Mouse (Mus musculus) midbrain, embryonic 16.5 days (tissue): ENCODE measurements at regions not wholly inside any gene's neighbourhood (a gene's known extent, or its start where the extent isn't known, plus 50 kb on each side); places are given as distances from the start of the nearest gene placed in this dataset.

Experiments used
- ATAC-seq: fragments of 200-750 bp; cut with Nextera tagmentation; 2 replicates; pipeline ENCODE4 v1.8.0; 2017; ENCODE audit warnings: moderate TSS enrichment
- H3K27ac ChIP-seq: fragments of 300-500 bp; sonication (generic); 2 replicates; pipeline ENCODE4 v1.5.1; 2014; ENCODE audit warnings: mild to moderate bottlenecking, low read length, mixed read lengths
- H3K27me3 ChIP-seq: fragments of 300-500 bp; sonication (generic); 2 replicates; pipeline ENCODE4 v1.6.1; 2014; ENCODE audit warnings: low read depth, low read length, mixed read lengths; ENCODE audit not compliant: control insufficient read depth, insufficient read depth
- H3K36me3 ChIP-seq: fragments of 300-500 bp; sonication (generic); 2 replicates; pipeline ENCODE4 v1.6.1; 2014; ENCODE audit warnings: mild to moderate bottlenecking, low read length, moderate library complexity, mixed read lengths; ENCODE audit not compliant: control insufficient read depth, insufficient read depth
- H3K4me1 ChIP-seq: fragments of 300-500 bp; sonication (generic); 2 replicates; pipeline ENCODE4 v1.6.1; 2014; ENCODE audit warnings: mild to moderate bottlenecking, low read length, mixed read lengths; ENCODE audit not compliant: control insufficient read depth, insufficient read depth
- H3K4me2 ChIP-seq: fragments of 300-500 bp; sonication (generic); 2 replicates; pipeline ENCODE4 v1.6.1; 2014; ENCODE audit warnings: mild to moderate bottlenecking, low read length, mixed read lengths
- H3K4me3 ChIP-seq: fragments of 300-500 bp; sonication (generic); 2 replicates; pipeline ENCODE4 v1.5.1; 2014; ENCODE audit warnings: low read depth, mild to moderate bottlenecking, low read length, moderate library complexity, mixed read lengths
- H3K9ac ChIP-seq: fragments of 300-500 bp; sonication (generic); 2 replicates; pipeline ENCODE4 v1.6.1; 2014; ENCODE audit warnings: low read depth, low read length, mixed read lengths
- H3K9me3 ChIP-seq: fragments of 300-500 bp; sonication (generic); replicated peaks from 2 replicates; pipeline ENCODE4 v1.6.1; 2014; ENCODE audit warnings: mild to moderate bottlenecking, low read length, mixed read lengths; ENCODE audit not compliant: control insufficient read depth, poor library complexity, severe bottlenecking
- WGBS: fragments of 180-500 bp; shearing (Covaris S2); extraction: QIAGEN DNeasy Blood & Tissue Kit; methylation state at CpG from one replicate; pipeline ENCODE4 v1.1.7; 2014; 5-methylcytosine and 5-hydroxymethylcytosine counted together

DNA sequence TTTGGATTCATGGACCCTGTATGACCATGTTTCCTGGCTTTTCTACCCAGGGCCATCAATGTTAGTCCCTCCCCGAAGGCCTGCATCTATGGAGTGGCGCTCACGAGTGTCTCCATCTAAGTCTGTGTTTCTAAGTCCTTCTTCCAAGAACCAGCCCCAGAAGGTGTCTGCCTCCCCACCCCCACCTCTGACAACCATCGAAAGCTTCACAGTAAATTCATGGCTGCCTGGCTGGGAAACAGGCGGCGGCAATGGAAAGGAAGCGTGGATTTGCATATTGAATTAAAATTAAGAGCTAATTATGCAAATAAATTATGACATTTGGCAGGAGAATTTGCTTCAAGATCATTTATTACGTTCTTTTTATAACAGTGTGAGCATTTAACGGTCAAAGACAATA, 83.9 kb downstream of the Hif1an start:
- no peak overlapping the region for H3K4me2 ChIP-seq
- H3K9ac ChIP-seq: no peak overlapping the region
- no peaks in the 10 kb centered on the region for H3K36me3 ChIP-seq
- peaks cover 42% of the 10 kb centered on the region for H3K27me3 ChIP-seq
- no peaks in the 10 kb centered on the region for H3K9me3 ChIP-seq
- 65% methylated on average over 9 of the region's 9 CpGs for WGBS
- H3K4me3 ChIP-seq: no peak overlapping the region
- ATAC-seq: no peak
- no peaks in the 10 kb centered on the region; the same call in 1 of the 2 replicates for H3K4me1 ChIP-seq
- H3K27ac ChIP-seq: no peak overlapping the region

DNA sequence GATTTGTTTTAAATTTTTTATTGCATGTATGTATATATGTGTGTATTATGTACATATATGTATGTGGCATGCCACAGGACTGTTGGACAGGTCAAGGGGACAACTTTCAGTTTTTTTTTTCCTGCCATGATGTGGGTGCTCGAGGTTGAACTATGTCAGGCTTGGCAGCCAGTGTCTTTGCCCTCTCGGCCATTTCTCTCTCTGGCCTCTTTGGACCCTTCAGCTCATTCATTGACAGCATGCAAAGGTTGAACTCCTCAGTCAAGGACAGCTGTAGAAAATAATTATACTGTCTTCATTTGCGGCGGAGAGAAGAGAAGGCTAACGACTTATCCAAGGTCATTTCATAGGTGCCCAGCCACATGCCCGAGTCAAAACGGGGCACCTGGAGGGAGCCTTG, 86.6 kb downstream of the Hif1an start:
- Histone ChIP-seq H3K27me3 (peaks cover 40% of the 10 kb centered on the region), H3K9me3 (no peaks in the 10 kb centered on the region), H3K36me3 (no peaks in the 10 kb centered on the region), H3K4me2 (no peak overlapping the region), H3K27ac (no peak overlapping the region), H3K9ac (no peak overlapping the region), H3K4me3 (no peak overlapping the region), H3K4me1 (no peaks in the 10 kb centered on the region; the same call in 1 of the 2 replicates)
- ATAC-seq: no peak
- 69% methylated on average over 7 of the region's 7 CpGs for WGBS

DNA sequence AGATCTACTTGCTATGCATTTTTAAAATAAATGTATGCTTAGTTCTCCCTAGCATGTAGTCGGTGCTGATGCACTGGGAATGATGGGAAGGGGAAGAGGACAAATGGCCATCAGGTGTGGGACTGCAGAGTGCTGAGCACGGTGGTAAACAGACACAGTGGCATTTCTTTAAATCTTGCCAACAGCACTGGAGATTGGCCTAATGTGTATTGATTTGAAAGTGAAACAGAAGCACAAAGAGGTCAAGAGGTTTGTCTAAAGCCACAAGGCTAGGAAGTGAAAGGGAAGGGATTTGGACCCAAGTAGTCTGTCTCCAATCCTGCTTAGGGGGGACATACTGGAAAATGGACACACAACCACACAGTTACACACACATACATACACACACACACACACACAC, 88.2 kb downstream of the Hif1an start:
- no peak for ATAC-seq
- H3K27me3 ChIP-seq: peaks cover 44% of the 10 kb centered on the region

DNA sequence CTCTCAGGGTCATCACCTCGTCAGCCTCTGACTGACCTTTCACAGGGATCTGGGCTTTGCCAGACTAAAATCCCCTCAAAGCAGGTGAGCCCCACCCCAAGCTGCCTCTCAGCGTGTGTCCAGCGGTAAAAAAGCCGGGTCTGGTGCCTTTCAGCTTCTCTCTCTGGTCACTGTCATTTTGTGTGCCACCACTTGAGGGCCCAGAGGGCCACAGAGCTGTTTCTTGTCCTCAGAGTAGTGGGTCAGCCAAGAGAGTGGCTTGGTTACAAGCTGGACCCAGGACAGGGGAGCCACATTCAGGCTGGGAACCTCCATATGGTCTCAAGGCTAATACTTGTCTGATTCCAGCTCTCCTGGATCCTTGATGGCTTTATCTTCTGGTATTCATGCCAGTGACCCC, 89.0 kb downstream of the Hif1an start:
- Histone ChIP-seq H3K4me3 (no peak overlapping the region), H3K27me3 (peaks cover 47% of the 10 kb centered on the region), H3K4me2 (no peak overlapping the region), H3K27ac (no peak overlapping the region), H3K36me3 (no peaks in the 10 kb centered on the region), H3K4me1 (no peaks in the 10 kb centered on the region; the same call in 1 of the 2 replicates), H3K9me3 (no peaks in the 10 kb centered on the region), H3K9ac (no peak overlapping the region)
- no peak for ATAC-seq
- 7% methylated on average over 4 of the region's 4 CpGs for WGBS

More for the DNA sequence above, 88.2 kb downstream of the Hif1an start:
- Histone ChIP-seq H3K27ac (no peak overlapping the region), H3K4me2 (no peak overlapping the region), H3K36me3 (no peaks in the 10 kb centered on the region), H3K4me3 (no peak overlapping the region), H3K9me3 (no peaks in the 10 kb centered on the region), H3K4me1 (no peaks in the 10 kb centered on the region; the same call in 1 of the 2 replicates), H3K9ac (no peak overlapping the region)
- WGBS: 33% methylated on average over 2 of the region's 2 CpGs

DNA sequence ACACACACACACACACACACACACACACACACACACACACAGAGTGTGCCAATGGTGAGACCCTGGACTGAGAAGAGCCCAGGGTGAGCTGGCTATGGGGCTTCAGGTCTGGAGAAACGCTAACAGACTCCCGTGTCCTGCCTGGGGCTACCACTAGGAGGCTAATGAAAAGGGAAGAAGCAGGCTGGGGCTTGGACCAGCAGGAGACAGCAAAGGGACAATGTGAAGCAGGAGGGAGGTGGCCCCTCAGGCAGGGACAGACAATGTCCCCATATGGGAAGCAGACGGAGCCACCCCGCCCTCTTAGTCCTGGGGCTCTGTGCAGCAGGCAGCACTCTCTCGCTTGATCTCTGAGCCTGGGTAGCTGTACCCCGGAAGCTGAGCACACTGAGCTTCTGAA, 93.1 kb downstream of the Hif1an start:
- no peak overlapping the region for H3K4me2 ChIP-seq

DNA sequence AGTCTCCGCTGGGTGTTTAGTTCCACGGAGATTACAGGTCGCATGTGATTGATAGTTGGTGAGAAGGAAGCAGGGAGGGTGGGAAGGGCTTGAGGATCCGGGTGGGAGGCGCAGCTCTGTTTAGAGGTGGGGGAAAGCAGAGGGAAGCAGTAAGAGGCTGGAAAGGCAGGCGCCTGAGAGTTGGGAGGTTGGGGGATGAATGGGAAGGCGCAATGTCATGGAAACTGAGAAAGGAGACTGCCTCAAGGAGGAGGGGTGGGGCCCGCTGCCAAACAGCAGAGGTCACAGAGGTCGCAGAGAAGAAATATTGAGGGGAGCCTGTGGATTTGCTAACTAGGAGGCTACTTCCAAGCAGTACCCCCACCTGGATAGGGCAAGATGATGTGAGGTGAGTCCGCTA, 96.5 kb upstream of the Pax2 start:
- H3K4me1 ChIP-seq: no peaks in the 10 kb centered on the region
- H3K27ac ChIP-seq: no peak overlapping the region
- ATAC-seq: no peak
- no peaks in the 10 kb centered on the region for H3K36me3 ChIP-seq
- H3K9ac ChIP-seq: no peak overlapping the region
- no peaks in the 10 kb centered on the region for H3K9me3 ChIP-seq
- WGBS: 18% methylated on average over 10 of the region's 10 CpGs
- peaks cover 29% of the 10 kb centered on the region for H3K27me3 ChIP-seq
- H3K4me3 ChIP-seq: no peak overlapping the region
- no peak overlapping the region for H3K4me2 ChIP-seq

More for the DNA sequence above, 93.1 kb downstream of the Hif1an start:
- no peak overlapping the region for H3K9ac ChIP-seq
- H3K27ac ChIP-seq: no peak overlapping the region
- H3K4me1 ChIP-seq: no peaks in the 10 kb centered on the region
- no peaks in the 10 kb centered on the region for H3K9me3 ChIP-seq
- 2% methylated on average over 6 of the region's 6 CpGs for WGBS
- H3K4me3 ChIP-seq: no peak overlapping the region
- no peaks in the 10 kb centered on the region for H3K36me3 ChIP-seq
- H3K27me3 ChIP-seq: peaks cover 27% of the 10 kb centered on the region
- no peak for ATAC-seq

DNA sequence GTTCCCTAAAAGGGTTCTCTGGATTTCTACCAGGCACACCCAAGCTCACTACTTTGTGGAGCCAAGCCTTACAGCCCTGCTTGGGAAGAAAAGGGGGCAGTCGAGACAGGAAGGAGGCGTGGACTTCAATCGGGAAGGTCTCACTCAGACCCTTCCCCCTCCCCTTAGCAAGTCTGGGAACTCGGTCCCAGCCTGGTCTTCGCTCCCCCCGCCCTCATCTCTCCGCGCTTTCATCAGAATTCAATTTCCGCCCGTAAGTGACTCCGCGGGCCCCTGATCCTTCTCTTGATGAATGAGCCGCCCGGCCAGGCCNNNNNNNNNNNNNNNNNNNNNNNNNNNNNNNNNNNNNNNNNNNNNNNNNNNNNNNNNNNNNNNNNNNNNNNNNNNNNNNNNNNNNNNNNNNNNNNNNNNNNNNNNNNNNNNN, 86.3 kb upstream of the Pax2 start:
- Histone ChIP-seq H3K27me3 (peaks cover 73% of the 10 kb centered on the region), H3K4me2 (peak overlapping the region; percentile 40), H3K4me3 (peak overlapping the region; percentile 8; the same call in 1 of the 2 replicates), H3K36me3 (no peaks in the 10 kb centered on the region), H3K27ac (no peak overlapping the region), H3K9ac (no peak overlapping the region), H3K9me3 (no peaks in the 10 kb centered on the region), H3K4me1 (peaks cover 27% of the 10 kb centered on the region)
- ATAC-seq: no peak
- 0% methylated on average over 14 of the region's 14 CpGs for WGBS

DNA sequence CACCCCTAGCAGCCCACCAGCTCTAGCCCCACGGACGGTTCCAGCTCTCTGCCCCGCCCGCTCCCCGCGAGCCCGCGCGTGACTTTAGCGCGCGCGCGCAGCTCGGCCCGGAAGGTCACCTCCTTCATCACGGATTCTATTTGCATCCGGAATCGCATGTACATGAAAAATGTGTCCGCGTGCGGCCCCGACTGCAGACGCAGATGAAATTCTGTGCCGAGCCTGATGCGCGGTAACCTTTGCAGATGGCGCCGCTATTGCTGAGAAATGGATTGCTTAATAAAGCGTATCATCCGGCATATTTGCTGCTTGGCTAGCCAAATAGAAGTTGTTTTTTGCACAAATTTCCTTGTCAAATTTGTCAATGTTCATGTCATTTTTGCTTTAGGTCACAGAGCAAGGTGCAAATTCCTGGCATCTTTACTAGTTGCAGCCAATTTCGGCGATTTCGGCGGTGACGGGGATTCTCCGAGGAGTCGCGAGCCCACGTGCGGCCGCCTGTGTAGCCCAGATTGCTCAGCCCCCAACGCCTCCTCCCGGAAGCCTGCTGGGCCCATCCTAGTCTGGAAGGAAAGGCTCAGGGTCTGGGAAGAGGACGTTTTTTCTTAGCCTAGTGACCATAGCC, 81.1 kb upstream of the Pax2 start:
- Histone ChIP-seq H3K27me3 (peaks cover 88% of the 10 kb centered on the region), H3K27ac (no peak overlapping the region), H3K9ac (0 out of 2 replicates have a peak overlapping the region, but pooled peaks have one; percentile 26), H3K4me1 (peaks cover 23% of the 10 kb centered on the region), H3K36me3 (no peaks in the 10 kb centered on the region), H3K9me3 (no peaks in the 10 kb centered on the region), H3K4me3 (peak overlapping the region; percentile 36), H3K4me2 (peak overlapping the region; percentile 55)
- no peak for ATAC-seq
- WGBS: 5% methylated on average over 45 of the region's 45 CpGs

DNA sequence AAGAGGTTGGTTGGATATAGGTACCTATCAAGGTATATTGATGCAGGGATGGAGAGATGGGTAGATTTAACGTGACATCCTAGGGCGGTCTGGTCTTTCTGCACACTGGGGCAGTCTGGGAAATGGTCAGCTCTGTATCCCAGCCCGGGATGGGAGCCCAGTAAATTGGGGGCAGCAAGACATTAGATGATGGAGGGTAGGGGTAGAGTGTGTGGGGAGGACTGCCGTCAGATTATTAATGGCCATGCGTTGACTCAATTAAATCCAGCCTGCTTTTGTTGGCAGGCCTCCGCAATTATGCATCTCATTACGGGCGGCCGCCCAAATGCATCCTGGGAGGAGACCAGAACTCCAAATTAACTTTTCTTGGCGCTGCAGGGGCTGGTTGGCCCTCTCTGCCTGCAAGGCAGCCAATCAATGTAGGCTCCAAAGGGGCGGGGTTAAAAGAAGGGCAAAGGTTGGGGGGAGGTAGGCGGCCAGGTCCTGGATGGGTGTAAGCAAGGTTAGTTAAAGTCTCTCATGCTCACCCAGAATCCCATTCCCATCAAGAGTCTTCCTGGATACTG, 79.2 kb upstream of the Pax2 start:
- no peak overlapping the region for H3K4me3 ChIP-seq
- H3K36me3 ChIP-seq: no peaks in the 10 kb centered on the region
- no peak overlapping the region for H3K9ac ChIP-seq
- H3K27ac ChIP-seq: no peak overlapping the region
- ATAC-seq: no peak
- H3K4me2 ChIP-seq: no peak overlapping the region
- WGBS: 6% methylated on average over 12 of the region's 12 CpGs
- no peaks in the 10 kb centered on the region for H3K9me3 ChIP-seq
- peaks cover 8% of the 10 kb centered on the region for H3K4me1 ChIP-seq
- H3K27me3 ChIP-seq: peaks cover 90% of the 10 kb centered on the region
